Mouse (Mus musculus) adipose tissue, adult 10 weeks (tissue): ENCODE measurements around the gene Tnfrsf12a. TPM values are rescaled to one million over a fixed set of nuclear protein-coding genes. Genes with fewer than 3 reads are reported as not detected.

Experiments
- polyA plus RNA-seq: library from polyadenylated mRNA; stranded (reverse); fragments of 350-450 nt; fragmentation: Illumina TruSeq; extraction: RNeasy Lipid Tissue Mini Kit (QIAGEN cat#74804); gene quantifications from one replicate; pipeline ENCODE4 v1.2.3, GENCODE M21; 2014; ENCODE audit warnings: low read depth, low replicate concordance

Gene Tnfrsf12a
- polyA plus RNA-seq: 25.6 TPM

DNA sequence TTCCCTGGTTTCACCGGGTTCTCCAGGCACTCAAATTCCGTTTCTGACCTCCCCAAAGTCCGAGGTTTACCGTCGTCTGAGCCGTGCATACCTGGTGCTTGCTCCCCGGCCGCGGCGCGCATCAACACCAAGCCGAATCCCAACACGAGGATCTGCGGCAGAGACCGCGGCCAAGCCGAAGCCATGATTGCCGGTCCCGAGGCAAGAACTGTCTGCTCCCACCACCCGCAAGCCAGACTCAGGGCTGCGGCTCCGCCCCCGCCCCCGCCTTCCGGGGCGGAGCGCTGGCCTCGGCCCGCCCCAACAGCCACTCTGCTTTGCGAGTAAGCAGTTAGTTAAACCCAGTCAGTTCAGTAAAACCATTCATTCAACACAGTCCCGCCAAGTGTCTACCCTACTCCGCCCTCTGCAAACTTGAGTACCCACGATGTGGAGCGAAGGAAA lies at the start of gene Tnfrsf12a:
Gene Tnfrsf12a (minus strand): TSS at position 233 of the 444 bp plus-strand sequence.

DNA sequence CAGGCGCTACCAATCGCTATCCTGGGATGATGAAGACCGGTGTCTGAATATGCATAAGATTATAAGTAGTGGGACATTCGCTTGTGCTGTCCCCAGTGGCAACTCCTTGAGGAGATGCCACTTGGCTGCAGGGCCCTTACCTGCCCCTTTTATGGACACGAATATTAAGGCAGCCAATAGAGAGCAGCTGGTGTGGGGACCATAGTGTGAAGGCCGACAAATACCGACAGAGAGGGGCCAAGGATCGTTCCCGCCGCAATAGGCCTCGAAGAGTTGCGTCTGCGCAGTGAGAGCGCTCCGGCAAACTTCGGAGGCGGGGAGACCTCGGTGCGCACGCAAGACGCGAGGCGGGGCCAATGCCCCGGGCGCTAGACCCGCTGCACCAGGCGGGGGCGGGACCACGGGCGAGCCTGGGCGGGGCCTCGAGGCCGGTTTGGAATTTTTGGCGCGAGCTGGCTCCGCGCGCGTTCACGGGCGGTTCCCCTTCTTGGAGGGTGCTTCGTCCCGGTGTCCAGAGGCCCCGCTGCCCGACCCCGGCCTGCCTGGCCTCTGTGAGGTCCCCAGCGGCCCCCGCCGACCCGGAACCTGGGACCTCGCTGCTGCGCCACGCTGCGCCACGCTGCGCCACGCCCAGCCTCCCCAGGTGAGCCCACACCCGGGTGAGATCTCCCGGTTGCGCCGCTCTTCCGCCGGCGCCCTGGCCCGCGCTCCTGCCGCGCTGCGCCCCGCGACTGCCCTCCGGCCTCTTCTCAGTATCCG lies 48.9 kb upstream of the Tnfrsf12a start, which contains the start of gene Pkmyt1:
Gene Pkmyt1 (plus strand): TSS at position 338 of the 759 bp plus-strand sequence.

DNA sequence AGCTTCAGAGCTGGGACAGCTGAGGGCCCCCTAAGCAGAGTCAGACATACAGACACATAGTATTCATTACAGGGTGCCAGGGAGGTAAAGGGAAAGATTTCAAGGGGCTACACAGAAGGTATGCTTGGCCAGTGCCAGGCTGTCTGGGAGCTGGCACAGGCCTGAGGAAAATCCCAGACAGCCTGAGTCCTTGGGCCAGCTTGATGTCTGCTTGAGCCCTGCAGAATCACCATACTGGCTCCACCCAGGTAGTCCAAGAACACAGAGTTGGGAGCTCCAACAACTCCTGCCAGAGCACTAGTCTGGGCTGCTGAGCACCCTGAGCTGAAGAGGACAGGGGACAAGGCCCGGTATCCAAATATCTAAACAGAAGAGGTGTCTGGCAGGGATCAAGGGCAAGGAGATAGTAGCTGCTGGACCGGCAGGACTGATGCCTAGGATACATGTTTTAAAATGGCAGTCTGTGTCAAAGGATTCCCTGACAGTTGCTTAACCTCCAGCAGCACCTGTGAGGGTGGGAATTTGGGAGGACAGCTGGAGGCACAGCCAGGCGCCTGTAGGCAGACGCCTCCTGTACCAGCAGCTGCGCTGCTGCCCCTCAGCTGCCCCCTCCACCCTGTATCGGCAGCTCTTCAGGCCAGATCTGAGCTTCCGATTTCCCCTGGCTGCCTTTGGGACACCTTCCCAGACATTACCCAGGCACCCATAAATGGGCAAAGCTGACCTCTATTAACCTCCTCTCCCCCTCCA lies 45.3 kb upstream of the Tnfrsf12a start, which contains the start of gene 1520401A03Rik:
Gene 1520401A03Rik (minus strand): TSS at position 408 of the 750 bp plus-strand sequence.

DNA sequence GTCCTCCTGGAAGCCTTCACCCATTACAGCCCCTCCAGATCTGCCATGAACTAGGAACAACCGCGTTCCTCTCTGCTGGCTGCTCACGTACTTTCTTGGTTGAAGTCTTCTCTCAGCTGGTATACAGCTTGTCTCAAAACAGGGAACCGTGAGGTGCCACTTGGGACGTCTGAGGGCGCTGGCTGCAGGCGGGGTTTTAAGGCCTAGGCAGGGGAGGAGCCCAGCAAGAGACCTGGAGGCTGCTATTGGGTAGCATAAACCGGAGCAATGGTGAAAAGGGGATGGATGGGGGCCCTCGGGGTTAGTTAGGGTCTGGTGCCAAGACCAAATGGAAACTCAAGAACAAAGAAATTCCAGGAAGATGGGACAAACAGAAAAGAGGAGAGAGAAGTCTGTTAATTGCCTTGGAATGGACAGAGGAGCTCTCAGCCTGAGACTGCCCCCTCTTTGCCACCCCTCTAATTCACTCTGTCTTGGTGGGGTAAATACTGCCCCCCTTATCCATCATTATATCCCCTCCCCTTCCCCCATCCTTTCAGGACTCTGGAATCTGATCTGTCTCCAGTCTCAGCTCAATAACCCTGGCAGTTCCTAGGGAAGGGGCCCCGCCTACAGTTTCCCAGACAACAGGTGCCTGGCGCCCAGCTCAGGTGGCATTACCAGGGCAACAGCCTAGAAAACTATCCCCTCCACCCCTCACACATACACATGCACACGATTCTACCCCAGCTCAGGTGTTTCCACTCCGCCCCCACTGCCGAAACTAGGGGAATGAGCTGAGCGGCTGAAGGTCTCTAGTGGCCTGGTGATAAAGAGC lies 6.8 kb upstream of the Tnfrsf12a start, which contains the start of gene Cldn9:
Gene Cldn9 (minus strand): TSS at position 171 of the 817 bp plus-strand sequence.

DNA sequence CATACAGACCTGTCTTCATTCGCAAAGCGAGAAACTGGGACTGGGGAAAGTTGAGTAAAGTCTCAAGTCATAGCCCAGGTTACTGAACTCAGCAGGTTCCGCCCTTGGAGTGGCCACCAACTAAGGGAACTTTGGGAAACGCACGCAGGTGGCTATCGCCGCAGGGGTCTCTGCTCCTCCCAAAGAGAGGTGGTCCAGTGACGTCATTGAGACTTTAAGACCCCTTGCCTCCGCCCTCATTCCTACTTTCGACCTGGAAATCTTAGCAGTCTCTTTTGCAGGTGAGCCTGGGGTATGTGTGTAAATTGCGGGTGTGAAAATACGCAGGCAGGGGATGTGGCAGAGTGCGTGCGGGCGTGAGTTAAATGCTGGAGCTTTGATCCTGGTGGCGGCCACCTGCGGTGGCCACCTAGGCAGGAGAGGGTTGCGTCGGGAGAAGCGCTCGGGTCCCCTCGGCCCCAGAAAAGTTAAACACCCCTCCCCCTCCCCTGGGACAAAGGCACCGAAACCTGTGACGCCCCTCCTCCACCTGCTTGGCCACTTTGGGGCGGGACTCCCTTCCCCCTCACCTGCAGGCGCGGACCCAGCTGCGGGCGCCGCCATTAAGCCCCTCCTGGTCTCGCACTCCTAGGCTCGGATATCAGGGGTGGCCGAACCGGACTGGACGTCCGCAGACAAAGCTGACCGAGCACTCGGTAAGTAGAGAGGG lies 2.0 kb upstream of the Tnfrsf12a start, which contains the start of gene Cldn6:
Gene Cldn6 (plus strand): TSS at position 123 of the 709 bp plus-strand sequence.

DNA sequence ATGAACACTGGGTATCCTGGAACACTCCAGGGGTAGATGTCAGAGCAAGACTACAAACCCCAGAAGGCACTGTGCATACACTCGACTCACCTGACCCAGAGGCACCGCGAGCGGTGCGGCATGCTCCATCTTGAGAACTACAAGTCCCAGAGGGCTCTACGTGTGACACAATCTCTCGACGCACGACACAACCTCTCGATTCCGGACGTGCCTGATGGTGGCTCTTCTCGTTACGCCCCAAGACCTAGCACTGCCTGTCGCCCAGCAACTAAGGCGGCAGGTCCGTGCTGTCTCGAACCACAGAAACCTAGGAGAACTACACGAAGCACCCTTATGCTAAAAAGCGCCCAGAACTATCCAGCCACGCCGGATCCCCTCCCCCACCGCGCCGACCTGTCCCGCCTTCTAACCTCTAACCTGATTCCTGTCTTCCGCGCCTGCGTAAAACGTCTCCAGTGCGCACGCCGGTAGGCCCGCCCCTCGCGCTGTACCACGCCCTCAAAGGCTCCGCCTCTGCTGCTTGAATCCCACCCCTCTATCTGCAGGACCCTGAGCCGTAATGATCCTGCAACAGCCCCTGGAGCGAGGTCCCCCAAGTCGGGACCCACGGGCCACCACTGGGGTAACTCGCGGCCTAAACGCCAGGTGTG lies 3.7 kb downstream of the Tnfrsf12a start, which contains the start of the genes Hcfc1r1 and Thoc6:
Gene Hcfc1r1 (plus strand): TSS at position 173 of the 650 bp plus-strand sequence.
Gene Thoc6 (minus strand): TSS at position 459 of the 650 bp plus-strand sequence.

DNA sequence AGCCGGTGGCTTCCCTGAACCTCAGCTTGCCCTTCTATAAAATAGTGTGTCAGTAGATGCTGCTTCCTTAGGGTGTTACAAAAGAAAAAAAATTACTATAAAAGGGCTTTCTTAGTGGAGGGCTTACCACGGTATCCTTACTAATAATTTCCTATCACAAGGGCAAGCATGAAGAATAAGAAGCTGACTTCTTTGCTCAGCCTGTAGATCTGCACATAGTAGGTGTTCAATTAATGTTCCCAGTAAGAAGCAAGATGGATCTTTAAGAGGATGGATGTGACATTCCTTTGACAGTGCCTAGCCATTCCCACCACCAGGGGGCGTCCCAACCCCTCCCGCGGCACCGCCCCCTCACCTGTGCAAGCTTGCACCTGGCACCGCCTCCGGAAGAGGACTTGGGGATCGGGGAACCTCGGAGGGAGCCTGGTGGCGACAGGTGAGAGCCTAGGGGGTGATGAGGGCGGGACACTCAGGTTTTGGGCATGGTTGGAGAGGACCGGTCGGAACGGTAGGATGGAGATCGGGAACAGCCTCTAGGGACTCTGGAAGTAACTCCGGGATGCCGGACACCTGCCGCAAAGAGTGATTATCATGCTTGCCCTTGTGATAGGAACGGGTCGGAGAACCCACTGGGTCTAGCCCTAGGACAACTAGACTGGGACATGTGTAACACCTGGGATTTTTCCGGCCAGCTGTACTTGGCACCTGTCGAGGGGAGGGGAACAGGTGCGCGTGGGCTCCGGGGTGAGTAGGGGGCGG lies 17.0 kb downstream of the Tnfrsf12a start, which contains the start of gene Bicdl2:
Gene Bicdl2 (plus strand): TSS at position 390 of the 759 bp plus-strand sequence.

DNA sequence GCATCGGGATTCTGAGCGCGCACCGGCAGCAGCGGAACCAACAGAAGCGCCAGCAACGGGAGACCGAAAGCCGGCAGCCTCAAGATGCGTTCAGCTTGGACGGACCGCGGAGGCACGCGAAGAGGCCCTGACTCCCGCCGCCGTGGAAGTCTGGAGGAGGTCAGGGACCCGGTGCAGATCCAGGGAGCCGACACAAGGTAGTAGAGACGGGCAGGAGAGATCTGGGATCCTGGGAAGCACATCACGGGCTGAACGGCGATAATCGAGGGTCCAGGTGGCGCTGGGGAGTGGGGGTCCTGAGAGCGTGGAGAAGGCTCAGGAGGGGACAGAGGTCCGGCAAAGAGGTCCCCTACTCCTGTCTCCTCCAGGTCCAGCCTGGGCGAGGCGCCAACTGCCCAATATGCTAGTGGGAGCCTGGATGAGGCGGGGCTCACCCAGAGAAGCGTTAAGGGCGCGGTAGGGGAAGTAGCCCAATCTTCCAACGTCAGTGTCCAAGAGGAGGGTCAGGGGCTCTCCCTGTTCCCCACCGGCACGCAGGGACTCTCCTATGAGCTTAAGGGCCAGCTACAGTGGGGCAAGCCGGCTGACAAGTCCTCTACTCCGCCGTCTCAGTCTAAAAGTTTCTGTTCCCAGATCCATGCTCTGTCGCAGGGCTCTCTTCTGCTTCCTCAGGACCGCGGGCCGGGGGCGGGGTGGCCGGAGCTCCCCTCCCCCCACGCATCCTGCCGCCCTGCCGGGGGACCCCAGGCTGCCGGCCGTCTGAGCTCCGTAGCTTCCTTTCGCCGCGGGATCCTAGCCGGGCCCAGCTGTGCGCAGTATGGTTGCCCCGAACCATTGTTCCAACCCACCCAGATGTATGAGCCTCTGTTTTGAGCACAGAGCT lies 32.4 kb downstream of the Tnfrsf12a start, which contains the start of gene Mmp25:
Gene Mmp25 (minus strand): TSS at position 665 of the 883 bp plus-strand sequence.

Other genes with a start within 250 kb of the Tnfrsf12a start
- not detected for gene Vmn2r117, start 197.8 kb downstream of the Tnfrsf12a start, polyA plus RNA-seq
- 9.9 TPM for gene Zfp213, start 113.2 kb downstream of the Tnfrsf12a start, polyA plus RNA-seq
- gene Zfp13, start 78.0 kb downstream of the Tnfrsf12a start, polyA plus RNA-seq: 23.0 TPM
- gene Zscan10, start 76.6 kb downstream of the Tnfrsf12a start, polyA plus RNA-seq: 0.16 TPM
- gene Mmp25, start 32.2 kb downstream of the Tnfrsf12a start, polyA plus RNA-seq: 0.25 TPM
- gene Bicdl2, start 17.0 kb downstream of the Tnfrsf12a start, polyA plus RNA-seq: 2.7 TPM
- gene Hcfc1r1, start 3.9 kb downstream of the Tnfrsf12a start, polyA plus RNA-seq: 226 TPM
- 10.9 TPM for gene Thoc6, start 3.6 kb downstream of the Tnfrsf12a start, polyA plus RNA-seq
- 1.0 TPM for gene Cldn6, start 1.8 kb upstream of the Tnfrsf12a start, polyA plus RNA-seq
- 1.2 TPM for gene Cldn9, start 6.6 kb upstream of the Tnfrsf12a start, polyA plus RNA-seq
- gene 1520401A03Rik, start 45.3 kb upstream of the Tnfrsf12a start, polyA plus RNA-seq: 0.30 TPM
- gene Pkmyt1, start 48.9 kb upstream of the Tnfrsf12a start, polyA plus RNA-seq: 8.8 TPM
- gene Paqr4, start 63.4 kb upstream of the Tnfrsf12a start, polyA plus RNA-seq: 19.4 TPM
- 0.24 TPM for gene Kremen2, start 68.4 kb upstream of the Tnfrsf12a start, polyA plus RNA-seq
- 65.6 TPM for gene Flywch1, start 94.1 kb upstream of the Tnfrsf12a start, polyA plus RNA-seq
- gene Flywch2, start 108.6 kb upstream of the Tnfrsf12a start, polyA plus RNA-seq: 16.1 TPM
- gene Srrm2, start 113.1 kb upstream of the Tnfrsf12a start, polyA plus RNA-seq: 339 TPM
- 387 TPM for gene Elob, start 151.7 kb upstream of the Tnfrsf12a start, polyA plus RNA-seq
- 1.4 TPM for gene Prss33, start 158.6 kb upstream of the Tnfrsf12a start, polyA plus RNA-seq
- gene Prss32, start 166.4 kb upstream of the Tnfrsf12a start, polyA plus RNA-seq: not detected
- 0.55 TPM for gene Prss41, start 166.7 kb upstream of the Tnfrsf12a start, polyA plus RNA-seq
- 1.1 TPM for gene Prss21, start 190.6 kb upstream of the Tnfrsf12a start, polyA plus RNA-seq
- gene Dcpp1, start 203.4 kb upstream of the Tnfrsf12a start, polyA plus RNA-seq: not detected
- not detected for gene Dcpp2, start 203.4 kb upstream of the Tnfrsf12a start, polyA plus RNA-seq
- not detected for gene Dcpp3, start 240.0 kb upstream of the Tnfrsf12a start, polyA plus RNA-seq